Mouse (Mus musculus) kidney, embryonic 14.5 days (tissue): ENCODE measurements at regions not wholly inside any gene's neighbourhood (a gene's known extent, or its start where the extent isn't known, plus 50 kb on each side); places are given as distances from the start of the nearest gene placed in this dataset.

Experiments
- ATAC-seq: fragments of 200-750 bp; cut with Nextera tagmentation; 2 replicates; pipeline ENCODE4 v1.8.0; 2017; ENCODE audit warnings: moderate number of reproducible peaks, mild to moderate bottlenecking, moderate TSS enrichment, moderate library complexity; ENCODE audit not compliant: low FRiP score, low TSS enrichment
- H3K27ac ChIP-seq: fragments of 300-500 bp; sonication (generic); 2 replicates; pipeline ENCODE4 v1.5.1; 2014; ENCODE audit warnings: low read depth, mild to moderate bottlenecking, low read length, moderate library complexity, mixed read lengths
- H3K27me3 ChIP-seq: fragments of 300-500 bp; sonication (generic); 2 replicates; pipeline ENCODE4 v1.6.1; 2014; ENCODE audit warnings: mild to moderate bottlenecking, low read length; ENCODE audit not compliant: control insufficient read depth, insufficient read depth
- H3K36me3 ChIP-seq: fragments of 300-500 bp; sonication (generic); 2 replicates; pipeline ENCODE4 v1.6.1; 2014; ENCODE audit warnings: low read length, mixed read lengths; ENCODE audit not compliant: control insufficient read depth, insufficient read depth
- H3K4me1 ChIP-seq: fragments of 300-500 bp; sonication (generic); 2 replicates; pipeline ENCODE4 v1.6.1; 2014; ENCODE audit warnings: low read length, mixed read lengths; ENCODE audit not compliant: control insufficient read depth, insufficient read depth
- H3K4me2 ChIP-seq: fragments of 300-500 bp; sonication (generic); replicated peaks from 2 replicates; pipeline ENCODE4 v1.6.1; 2014; ENCODE audit warnings: low read depth, mild to moderate bottlenecking, low read length
- H3K4me3 ChIP-seq: fragments of 300-500 bp; sonication (generic); 2 replicates; pipeline ENCODE4 v1.5.1; 2014; ENCODE audit warnings: mild to moderate bottlenecking, low read length
- H3K9ac ChIP-seq: fragments of 300-500 bp; sonication (generic); 2 replicates; pipeline ENCODE4 v1.6.1; 2014; ENCODE audit warnings: low read depth, mild to moderate bottlenecking, low read length, moderate library complexity
- H3K9me3 ChIP-seq: fragments of 300-500 bp; sonication (generic); 2 replicates; pipeline ENCODE4 v1.6.1; 2016; ENCODE audit warnings: low read length; ENCODE audit not compliant: control insufficient read depth
- WGBS: fragments of 180-500 bp; shearing (Covaris S2); extraction: QIAGEN DNeasy Blood & Tissue Kit; methylation state at CpG from one replicate; pipeline ENCODE4 v1.1.7; 2014; 5-methylcytosine and 5-hydroxymethylcytosine counted together

GRCm38 (mm10) chr3:143586653-143587052 is 618.4 kb downstream of the Lmo4 start:
- no peak overlapping the region for H3K4me3 ChIP-seq
- H3K9me3 ChIP-seq: no peaks in the 10 kb centered on the region
- H3K27ac ChIP-seq: no peak overlapping the region
- no peaks in the 10 kb centered on the region for H3K4me1 ChIP-seq
- no peak overlapping the region for H3K4me2 ChIP-seq
- ATAC-seq: no peak
- 92% methylated on average over 5 of the region's 5 CpGs for WGBS
- H3K9ac ChIP-seq: no peak overlapping the region
- no peaks in the 10 kb centered on the region for H3K27me3 ChIP-seq
- no peaks in the 10 kb centered on the region for H3K36me3 ChIP-seq

GRCm38 (mm10) chr3:143584692-143585603 is 620.1 kb downstream of the Lmo4 start:
- WGBS: 81% methylated on average over 6 of the region's 6 CpGs
- Histone ChIP-seq H3K27ac (no peak overlapping the region), H3K4me1 (no peaks in the 10 kb centered on the region), H3K36me3 (no peaks in the 10 kb centered on the region), H3K4me3 (no peak overlapping the region), H3K9ac (no peak overlapping the region), H3K9me3 (no peaks in the 10 kb centered on the region), H3K4me2 (no peak overlapping the region), H3K27me3 (no peaks in the 10 kb centered on the region)
- no peak for ATAC-seq

GRCm38 (mm10) chr3:143576338-143577007 is 628.5 kb downstream of the Lmo4 start:
- Histone ChIP-seq H3K4me3 (no peak overlapping the region), H3K9me3 (no peaks in the 10 kb centered on the region), H3K36me3 (no peaks in the 10 kb centered on the region), H3K4me2 (no peak overlapping the region), H3K9ac (no peak overlapping the region), H3K4me1 (no peaks in the 10 kb centered on the region), H3K27me3 (no peaks in the 10 kb centered on the region), H3K27ac (no peak overlapping the region)
- 0 out of 2 replicates have a peak, but pooled peaks have one; percentile 49 for ATAC-seq
- WGBS: 29% methylated on average over 7 of the region's 7 CpGs

- H3K27me3 ChIP-seq: no peaks in the 10 kb centered on the region
- WGBS: 82% methylated on average over 8 of the region's 8 CpGs
These were observed 629.3 kb downstream of the Lmo4 start for GRCm38 (mm10) chr3:143575737-143576136.

GRCm38 (mm10) chr3:143574035-143574864 is 630.8 kb downstream of the Lmo4 start:
- H3K9me3 ChIP-seq: no peaks in the 10 kb centered on the region
- ATAC-seq: no peak
- no peaks in the 10 kb centered on the region for H3K27me3 ChIP-seq
- H3K36me3 ChIP-seq: no peaks in the 10 kb centered on the region
- H3K9ac ChIP-seq: no peak overlapping the region
- H3K4me1 ChIP-seq: no peaks in the 10 kb centered on the region
- H3K4me2 ChIP-seq: no peak overlapping the region
- no peak overlapping the region for H3K4me3 ChIP-seq
- no peak overlapping the region for H3K27ac ChIP-seq
- WGBS: 52% methylated on average over 10 of the region's 10 CpGs

More at GRCm38 (mm10) chr3:143575737-143576136, 629.3 kb downstream of the Lmo4 start:
- H3K36me3 ChIP-seq: no peaks in the 10 kb centered on the region
- no peak for ATAC-seq
- no peaks in the 10 kb centered on the region for H3K9me3 ChIP-seq
- no peak overlapping the region for H3K9ac ChIP-seq
- no peak overlapping the region for H3K27ac ChIP-seq
- H3K4me3 ChIP-seq: no peak overlapping the region
- H3K4me1 ChIP-seq: no peaks in the 10 kb centered on the region
- no peak overlapping the region for H3K4me2 ChIP-seq

- no peak overlapping the region for H3K4me3 ChIP-seq
- H3K27me3 ChIP-seq: no peaks in the 10 kb centered on the region
- no peaks in the 10 kb centered on the region for H3K4me1 ChIP-seq
- H3K9ac ChIP-seq: no peak overlapping the region
- ATAC-seq: 0 out of 2 replicates have a peak, but pooled peaks have one; percentile 46
- H3K9me3 ChIP-seq: no peaks in the 10 kb centered on the region
- H3K27ac ChIP-seq: no peak overlapping the region
- WGBS: 27% methylated on average over 6 of the region's 6 CpGs
- no peaks in the 10 kb centered on the region for H3K36me3 ChIP-seq
- no peak overlapping the region for H3K4me2 ChIP-seq
These were observed 635.1 kb downstream of the Lmo4 start for GRCm38 (mm10) chr3:143569930-143570329.

- Histone ChIP-seq H3K4me1 (no peaks in the 10 kb centered on the region), H3K27ac (no peak overlapping the region), H3K36me3 (no peaks in the 10 kb centered on the region), H3K4me2 (no peak overlapping the region), H3K27me3 (no peaks in the 10 kb centered on the region), H3K9me3 (no peaks in the 10 kb centered on the region), H3K9ac (no peak overlapping the region), H3K4me3 (no peak overlapping the region)
- WGBS: 88% methylated on average over 4 of the region's 4 CpGs
- no peak for ATAC-seq
These were observed 640.0 kb downstream of the Lmo4 start for GRCm38 (mm10) chr3:143565067-143565466.

- Histone ChIP-seq H3K36me3 (no peaks in the 10 kb centered on the region), H3K27me3 (no peaks in the 10 kb centered on the region), H3K4me3 (no peak overlapping the region), H3K27ac (no peak overlapping the region), H3K9me3 (no peaks in the 10 kb centered on the region), H3K4me1 (no peaks in the 10 kb centered on the region), H3K4me2 (no peak overlapping the region), H3K9ac (no peak overlapping the region)
- ATAC-seq: no peak
- WGBS: 72% methylated on average over 3 of the region's 3 CpGs
These were observed 661.0 kb upstream of the Pkn2 start for GRCm38 (mm10) chr3:143542811-143543210.
